In genomic region chr7:16608961-16609360, GRCm38 (mm10) we compare ENCODE assay signal across 14 mouse cellular contexts.
"Had no signal": no experiment of that assay in that cellular context is flagged by ENCODE, and none has a peak within 500 bp of the region (broad histone marks: within the 10 kb centered on the region; RNA-seq: fewer than 3 reads in every experiment).

No protein-coding gene starts in this region.

- H3K9ac ChIP-seq: limb, embryonic 12.5 days; limb, embryonic 15.5 days; liver, embryonic 12.5 days; liver, embryonic 15.5 days; midbrain, embryonic 13.5 days had no signal

- H3K27me3 ChIP-seq: limb, embryonic 12.5 days; limb, embryonic 15.5 days; midbrain, embryonic 13.5 days had no signal

- DNase-seq: kidney, adult 18-20 months; kidney, adult 9 months; kidney, postnatal 14 days; kidney, postnatal 4 days; left cerebral cortex, postnatal 4 days; thymus, postnatal 25 days had no signal

- H3K27ac ChIP-seq: limb, embryonic 12.5 days; limb, embryonic 15.5 days; liver, embryonic 12.5 days; liver, embryonic 15.5 days; macrophage; midbrain, embryonic 13.5 days had no signal

- H3K36me3 ChIP-seq: liver, embryonic 15.5 days; midbrain, embryonic 13.5 days had no signal

- ATAC-seq: intestine, embryonic 16.5 days; liver, embryonic 12.5 days; midbrain, embryonic 13.5 days; midbrain, embryonic 16.5 days had no signal

- H3K4me3 ChIP-seq: limb, embryonic 12.5 days; limb, embryonic 15.5 days; liver, embryonic 12.5 days; liver, embryonic 15.5 days; midbrain, embryonic 13.5 days had no signal

- H3K9me3 ChIP-seq: limb, embryonic 12.5 days; limb, embryonic 15.5 days; liver, embryonic 12.5 days; liver, embryonic 15.5 days; midbrain, embryonic 13.5 days had no signal

- H3K4me2 ChIP-seq: limb, embryonic 12.5 days; limb, embryonic 15.5 days; liver, embryonic 12.5 days; liver, embryonic 15.5 days; midbrain, embryonic 13.5 days had no signal
